Mouse (Mus musculus) kidney, embryonic 16.5 days (tissue): ENCODE measurements around the gene Exoc5. TPM values are rescaled to one million over a fixed set of nuclear protein-coding genes. Genes with fewer than 3 reads are reported as not detected.

Experiments
- ATAC-seq: fragments of 200-750 bp; cut with Nextera tagmentation; 2 replicates; pipeline ENCODE4 v1.8.0; 2017; ENCODE audit warnings: moderate TSS enrichment; ENCODE audit not compliant: low FRiP score, low TSS enrichment
- H3K27ac ChIP-seq: fragments of 300-500 bp; sonication (generic); 2 replicates; pipeline ENCODE4 v1.5.1; 2014; ENCODE audit warnings: low read length
- H3K27me3 ChIP-seq: fragments of 300-500 bp; sonication (generic); 2 replicates; pipeline ENCODE4 v1.6.1; 2014; ENCODE audit warnings: low read length, control low read depth, mixed read lengths; ENCODE audit not compliant: insufficient read depth
- H3K36me3 ChIP-seq: fragments of 300-500 bp; sonication (generic); 2 replicates; pipeline ENCODE4 v1.6.1; 2014; ENCODE audit warnings: low read length, control low read depth, mixed read lengths; ENCODE audit not compliant: insufficient read depth
- H3K4me1 ChIP-seq: fragments of 300-500 bp; sonication (generic); 2 replicates; pipeline ENCODE4 v1.6.1; 2014; ENCODE audit warnings: low read length, control low read depth, mixed read lengths; ENCODE audit not compliant: insufficient read depth
- H3K4me2 ChIP-seq: fragments of 300-500 bp; sonication (generic); replicated peaks from 2 replicates; pipeline ENCODE4 v1.6.1; 2014; ENCODE audit warnings: low read depth, low read length
- H3K4me3 ChIP-seq: fragments of 300-500 bp; sonication (generic); 2 replicates; pipeline ENCODE4 v1.5.1; 2014; ENCODE audit warnings: mild to moderate bottlenecking, low read length
- H3K9ac ChIP-seq: fragments of 300-500 bp; sonication (generic); replicated peaks from 2 replicates; pipeline ENCODE4 v1.6.1; 2014; ENCODE audit warnings: low read length
- H3K9me3 ChIP-seq: fragments of 300-500 bp; sonication (generic); 2 replicates; pipeline ENCODE4 v1.6.1; 2016; ENCODE audit warnings: low read length, control low read depth
- WGBS: fragments of 180-500 bp; shearing (Covaris S2); extraction: QIAGEN DNeasy Blood & Tissue Kit; methylation state at CpG from one replicate; pipeline ENCODE4 v1.1.7; 2014; 5-methylcytosine and 5-hydroxymethylcytosine counted together
- polyA plus RNA-seq: library from polyadenylated mRNA; unstranded; fragments of >200 nt; fragmentation: Nextera tagmentation; extraction: Ambion mirVana; gene quantifications from 2 replicates; pipeline ENCODE4 v1.2.1, GENCODE M21; 2015

Gene Exoc5
- polyA plus RNA-seq, 1 experiment from 2014 or later = 40.4 TPM

DNA sequence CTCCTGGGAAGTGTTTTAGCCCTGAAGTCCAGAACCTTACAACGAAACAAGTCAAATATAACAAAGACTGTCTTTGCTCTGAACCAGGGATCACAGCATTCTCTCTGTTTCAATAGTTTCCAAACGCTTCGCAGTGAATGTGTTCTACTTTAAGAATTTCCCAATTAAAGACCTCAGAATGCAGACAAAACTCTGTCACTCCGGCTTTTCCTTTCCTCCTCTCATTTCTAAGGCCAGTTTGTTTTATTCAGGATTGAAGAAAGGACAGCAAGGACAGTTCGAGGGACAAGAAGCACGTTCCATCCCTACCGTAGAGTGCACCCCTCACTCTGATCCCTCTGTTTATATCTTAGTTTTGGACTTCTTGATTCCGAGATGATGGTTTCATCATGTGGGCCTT is 76.6 kb downstream of the Exoc5 start:
- no peak overlapping the region for H3K27ac ChIP-seq
- H3K9ac ChIP-seq = no peak overlapping the region
- no peak for ATAC-seq
- no peak overlapping the region for H3K4me2 ChIP-seq
- H3K27me3 ChIP-seq = no peaks in the 10 kb centered on the region
- 92% methylated on average over 8 of the region's 8 CpGs for WGBS
- 0 out of 2 replicates have a peak, but pooled peaks cover 4% of the 10 kb centered on the region for H3K4me1 ChIP-seq
- H3K36me3 ChIP-seq = no peaks in the 10 kb centered on the region
- H3K9me3 ChIP-seq = no peaks in the 10 kb centered on the region
- H3K4me3 ChIP-seq = no peak overlapping the region

DNA sequence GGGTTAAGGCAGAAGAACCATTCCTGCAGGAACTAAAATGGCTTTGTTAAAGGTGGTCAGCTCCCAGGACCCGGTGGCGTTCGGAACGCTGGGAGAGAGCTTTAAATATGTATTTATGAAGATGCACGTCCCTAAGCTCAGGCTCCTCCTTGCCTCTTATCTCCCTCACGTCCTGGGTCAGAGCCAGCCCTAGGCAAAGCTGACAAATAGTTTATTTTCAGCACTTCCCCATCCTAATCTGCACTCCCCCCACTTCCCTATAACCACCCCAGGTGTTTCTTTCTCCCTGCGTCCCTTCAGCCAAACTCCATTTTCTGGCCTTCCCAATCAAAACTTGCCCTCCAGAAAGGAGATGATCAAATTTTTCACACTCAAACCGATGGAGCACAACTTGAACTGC is 80.2 kb downstream of the Exoc5 start:
- H3K4me3 ChIP-seq = no peak overlapping the region
- H3K9me3 ChIP-seq = no peaks in the 10 kb centered on the region
- no peak for ATAC-seq
- H3K4me2 ChIP-seq = no peak overlapping the region
- peaks cover 2% of the 10 kb centered on the region; the same call in 1 of the 2 replicates for H3K27me3 ChIP-seq
- no peak overlapping the region for H3K27ac ChIP-seq
- no peak overlapping the region for H3K9ac ChIP-seq
- 0 out of 2 replicates have a peak, but pooled peaks cover 4% of the 10 kb centered on the region for H3K4me1 ChIP-seq
- 79% methylated on average over 8 of the region's 8 CpGs for WGBS
- H3K36me3 ChIP-seq = no peaks in the 10 kb centered on the region

DNA sequence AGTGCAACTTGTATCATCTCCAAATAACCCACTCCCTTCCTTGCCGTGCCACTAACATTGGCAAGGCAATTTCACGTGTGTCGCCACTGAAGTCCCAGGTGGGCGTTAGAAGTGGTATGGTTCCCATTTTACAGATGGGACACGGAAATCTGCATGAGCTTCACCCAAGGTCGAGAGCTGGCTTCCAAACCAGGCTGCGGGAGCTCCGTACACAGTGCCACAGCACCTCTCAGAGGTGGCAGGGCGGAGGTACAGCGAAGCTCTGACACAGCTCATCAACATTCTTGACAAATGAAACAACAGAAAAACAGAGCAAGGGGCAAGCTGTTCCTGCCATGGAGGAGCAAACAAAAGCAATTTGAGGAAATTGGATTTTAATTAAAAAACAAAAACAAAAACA is 80.8 kb downstream of the Exoc5 start:
- no peaks in the 10 kb centered on the region for H3K36me3 ChIP-seq
- no peak overlapping the region for H3K9ac ChIP-seq
- no peak overlapping the region for H3K27ac ChIP-seq
- H3K9me3 ChIP-seq = no peaks in the 10 kb centered on the region
- H3K4me2 ChIP-seq = no peak overlapping the region
- peaks cover 2% of the 10 kb centered on the region; the same call in 1 of the 2 replicates for H3K27me3 ChIP-seq
- ATAC-seq = no peak
- WGBS = 49% methylated on average over 10 of the region's 10 CpGs
- H3K4me1 ChIP-seq = no peaks in the 10 kb centered on the region
- no peak overlapping the region for H3K4me3 ChIP-seq

DNA sequence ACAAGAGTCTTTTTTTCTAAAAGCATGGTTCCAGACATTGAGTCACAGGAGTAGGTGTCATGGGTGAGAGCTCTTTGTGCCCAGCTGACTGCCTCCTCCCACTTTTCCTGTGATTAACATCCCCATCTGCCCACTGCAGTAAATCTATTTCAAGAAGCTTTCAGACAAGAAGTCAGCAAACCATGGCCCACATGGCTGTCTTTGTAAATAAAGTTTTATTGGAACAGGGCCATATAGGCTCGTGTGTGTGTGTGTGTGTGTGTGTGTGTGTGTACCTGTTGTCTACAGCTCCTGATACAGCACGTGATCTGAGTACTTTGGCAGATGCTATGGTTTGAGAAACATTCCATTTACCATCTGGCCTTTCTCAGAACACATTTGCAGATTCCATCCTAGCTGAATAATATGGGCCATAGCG is 87.5 kb downstream of the Exoc5 start:
- WGBS = 39% methylated on average over 3 of the region's 3 CpGs
- H3K4me1 ChIP-seq = no peaks in the 10 kb centered on the region
- ATAC-seq = no peak; the same call in 1 of the 2 replicates
- no peak overlapping the region for H3K27ac ChIP-seq
- H3K4me3 ChIP-seq = no peak overlapping the region
- H3K27me3 ChIP-seq = no peaks in the 10 kb centered on the region
- H3K9ac ChIP-seq = no peak overlapping the region
- H3K4me2 ChIP-seq = no peak overlapping the region
- H3K36me3 ChIP-seq = no peaks in the 10 kb centered on the region
- no peaks in the 10 kb centered on the region for H3K9me3 ChIP-seq

DNA sequence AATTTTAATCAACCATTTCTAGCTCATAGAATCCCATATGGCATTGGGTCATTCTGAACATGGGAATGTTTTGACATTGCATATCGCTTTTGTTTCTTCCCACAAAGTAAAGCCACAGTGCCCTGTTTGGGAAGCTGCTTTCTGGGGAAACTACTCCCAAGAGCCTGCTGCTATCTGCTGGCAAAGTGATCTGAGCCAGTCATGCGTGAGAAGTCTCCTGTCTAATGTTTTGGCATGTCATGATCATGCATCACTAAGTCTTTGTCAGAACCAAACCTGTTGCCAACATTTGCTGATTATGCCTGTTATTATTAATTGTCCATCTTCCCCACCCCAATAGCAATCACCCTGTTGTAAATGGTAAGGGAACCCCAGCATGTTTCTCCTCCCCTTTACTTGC is 94.9 kb downstream of the Exoc5 start:
- no peak for ATAC-seq
- Histone ChIP-seq H3K9ac (no peak overlapping the region), H3K9me3 (no peaks in the 10 kb centered on the region), H3K27ac (no peak overlapping the region), H3K27me3 (no peaks in the 10 kb centered on the region), H3K4me3 (no peak overlapping the region), H3K4me1 (no peaks in the 10 kb centered on the region), H3K4me2 (no peak overlapping the region), H3K36me3 (no peaks in the 10 kb centered on the region)
- 84% methylated on average over 2 of the region's 2 CpGs for WGBS

DNA sequence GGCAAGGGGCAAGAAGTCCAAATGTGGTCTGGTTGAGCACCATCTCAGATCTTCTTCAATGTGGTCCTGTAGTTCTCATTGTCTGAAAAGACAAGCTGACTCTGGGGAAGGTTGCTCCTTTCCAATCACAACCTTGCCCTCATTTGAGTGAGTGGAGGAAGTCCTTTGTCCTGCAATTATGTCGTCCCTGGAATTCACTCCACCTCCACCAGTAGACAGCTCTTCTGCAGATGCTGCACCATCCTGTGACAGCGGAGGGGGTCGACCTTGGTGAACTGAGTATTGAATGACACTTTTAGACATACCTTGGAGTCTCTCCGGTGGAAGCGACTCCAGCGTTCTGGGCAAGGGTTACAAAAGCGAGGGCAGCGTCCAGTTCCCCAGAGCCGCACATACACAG is 97.8 kb downstream of the Exoc5 start:
- no peak overlapping the region for H3K9ac ChIP-seq
- no peak overlapping the region for H3K4me3 ChIP-seq
- no peak for ATAC-seq
- no peak overlapping the region for H3K4me2 ChIP-seq
- H3K27me3 ChIP-seq = no peaks in the 10 kb centered on the region
- no peaks in the 10 kb centered on the region for H3K36me3 ChIP-seq
- no peaks in the 10 kb centered on the region for H3K4me1 ChIP-seq
- H3K9me3 ChIP-seq = no peaks in the 10 kb centered on the region
- no peak overlapping the region for H3K27ac ChIP-seq
- 75% methylated on average over 9 of the region's 9 CpGs for WGBS

Other genes with a start within 250 kb of the Exoc5 start
- 26.5 and 28.7 TPM in 2 replicates for gene Ap5m1, start 556 bp downstream of the Exoc5 start, polyA plus RNA-seq
- 7.3 and 7.4 TPM in 2 replicates for gene Naa30, start 105.6 kb upstream of the Exoc5 start, polyA plus RNA-seq
- gene ccdc198, start 178.8 kb upstream of the Exoc5 start, polyA plus RNA-seq = 98.3 and 101 TPM in 2 replicates